Mouse (Mus musculus) gastrocnemius, postnatal 25 days (tissue): ENCODE data around the gene Ftl1. TPM values are rescaled to one million over a fixed set of nuclear protein-coding genes. Genes with fewer than 3 reads are reported as not detected.
"Not testable (repeated sequence)": the region's sequence is repeated elsewhere in the genome, so short reads cannot be mapped to it uniquely, and the experiment has no call there.

ENCODE experiments used
- DNase-seq: peaks from one replicate; pipeline ENCODE4 v3.0.0; 2022
- long read RNA-seq, 2 experiments: library from polyadenylated mRNA; stranded (forward); transcript quantifications; one replicate each; pipeline ENCODE4 v2.0.0; 2021
- total RNA-seq, 2 experiments: library from RNA; stranded (reverse); gene quantifications; 1 replicate in 1 of 2; 2 replicates in 1 of 2; pipeline ENCODE4 v1.2.3; 2021

Ftl1 gene
- total RNA-seq: 100 to 1,000 TPM; 125 to 149 TPM
- long read RNA-seq, experiment 1, transcript Ftl1-201 (4 exons, 968 nt): major isoform, 325 of 335 reads
- long read RNA-seq, experiment 1, partial matches to known transcripts: 1 of 335 reads
- long read RNA-seq, experiment 1, other reads (novel, unspliced or antisense): 4 of 335 reads
- long read RNA-seq, experiment 2, transcript Ftl1-201 (4 exons, 968 nt): major isoform, 298 of 310 reads
- long read RNA-seq, experiment 2, transcript Ftl1-205 (3 exons, 825 nt): minor isoform, 7 of 310 reads
- long read RNA-seq, experiment 2, partial matches to known transcripts: 2 of 310 reads
- long read RNA-seq, experiment 2, other reads (novel, unspliced or antisense): 0 of 310 reads

DNA sequence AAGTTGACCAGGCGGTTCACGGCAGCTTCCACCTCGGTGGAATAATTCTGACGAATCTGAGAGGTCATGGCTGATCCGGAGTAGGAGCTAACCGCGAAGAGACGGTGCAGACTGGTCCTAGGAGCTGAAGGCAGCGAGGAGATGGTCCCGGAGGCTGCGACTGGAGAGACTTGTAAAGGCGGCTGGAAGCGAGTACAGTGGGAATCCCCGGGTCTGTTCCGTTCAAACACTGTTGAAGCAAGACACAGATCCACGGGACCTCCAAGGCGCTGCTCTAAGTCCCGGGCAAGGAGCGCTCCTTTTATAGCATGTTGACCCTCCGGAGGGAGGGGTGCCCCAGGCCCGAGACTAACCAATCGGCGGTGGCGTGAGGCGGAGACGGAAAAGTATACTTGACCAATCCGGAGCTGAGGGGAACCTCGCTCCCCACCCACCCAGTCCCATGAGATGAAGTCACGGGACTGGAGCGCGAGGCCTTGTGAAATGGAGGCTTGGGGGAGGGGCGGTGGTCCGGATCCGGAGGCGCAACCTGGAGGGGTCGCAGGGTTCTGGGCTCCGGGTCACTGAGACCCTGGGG, at the start of gene Ftl1:
Ftl1 (minus strand) TSS at position 321 of the 577 bp plus-strand sequence.
- peak; percentile 98 for DNase-seq

DNA sequence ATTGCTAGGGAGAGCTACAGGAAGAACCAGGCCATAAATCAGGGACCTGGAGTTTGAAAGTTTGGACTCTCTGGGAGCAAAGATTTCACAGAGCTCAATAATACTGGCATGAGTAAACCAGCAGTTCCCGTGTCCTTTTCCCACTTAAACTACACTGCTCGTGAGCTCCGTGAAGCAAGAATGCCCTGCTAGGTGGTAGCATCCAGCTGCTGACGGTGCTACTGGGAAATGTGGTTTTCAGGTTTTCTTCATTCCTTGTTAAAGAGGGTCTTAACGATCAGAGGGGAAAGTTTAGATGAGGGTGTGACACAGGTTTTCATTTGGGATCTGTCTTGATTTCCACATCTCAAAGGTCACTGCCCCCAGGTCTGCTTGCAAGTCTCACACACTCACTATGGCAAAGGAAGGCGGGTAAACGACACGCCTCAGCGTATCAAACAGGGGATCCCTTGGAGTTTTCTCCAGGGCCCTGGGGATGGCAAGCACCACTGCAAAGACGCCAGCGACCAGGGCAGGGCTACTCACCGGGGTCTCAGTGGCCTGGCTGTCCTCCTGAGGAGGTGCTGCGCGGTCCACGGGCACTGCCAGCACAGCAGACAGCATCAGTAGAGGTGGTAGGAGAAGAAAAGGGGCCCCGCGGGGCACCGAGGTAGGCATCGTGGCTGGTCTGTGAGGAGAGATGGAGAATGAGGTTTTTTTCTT, 49.6 kb upstream of the Ftl1 start:
- no peak for DNase-seq

DNA sequence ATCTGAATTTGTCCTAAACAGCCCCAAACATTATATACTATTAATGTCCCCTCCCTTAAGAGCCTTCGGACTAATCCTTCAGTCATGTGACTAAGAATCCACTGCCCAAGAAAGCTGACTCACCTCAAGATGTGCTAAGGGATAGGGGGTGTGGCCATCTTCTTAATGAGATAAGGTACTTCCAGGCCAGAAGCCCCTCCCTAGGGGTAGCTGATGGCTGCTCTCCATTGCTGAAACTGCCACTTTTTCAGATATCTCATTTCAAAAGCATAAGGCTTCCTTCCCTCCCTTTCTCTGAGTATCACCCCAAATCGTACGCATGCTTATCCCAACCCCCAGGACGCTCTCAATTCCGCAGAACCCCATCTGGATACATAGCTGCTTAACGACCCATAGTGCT, 48.9 kb upstream of the Ftl1 start:
- DNase-seq: no peak

DNA sequence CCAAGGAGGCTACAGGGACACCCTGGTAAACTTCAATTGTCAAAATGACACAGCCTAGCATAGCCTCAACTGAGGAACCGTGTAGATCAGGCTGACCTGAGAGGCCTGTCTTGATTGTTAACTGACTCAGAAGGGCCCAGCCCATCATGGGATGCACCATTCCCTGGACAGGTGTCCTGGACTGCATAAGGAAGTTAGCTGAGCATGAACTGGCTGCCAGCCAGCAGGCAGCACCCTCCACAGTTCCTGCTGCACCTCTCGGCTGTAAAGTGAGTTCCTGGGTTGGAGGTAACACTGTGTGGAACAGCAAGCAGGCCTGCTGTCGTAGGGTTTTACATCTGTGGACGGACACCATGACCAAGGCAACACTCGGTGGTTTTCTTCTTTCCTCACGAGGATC, 47.9 kb upstream of the Ftl1 start:
- DNase-seq: no peak

DNA sequence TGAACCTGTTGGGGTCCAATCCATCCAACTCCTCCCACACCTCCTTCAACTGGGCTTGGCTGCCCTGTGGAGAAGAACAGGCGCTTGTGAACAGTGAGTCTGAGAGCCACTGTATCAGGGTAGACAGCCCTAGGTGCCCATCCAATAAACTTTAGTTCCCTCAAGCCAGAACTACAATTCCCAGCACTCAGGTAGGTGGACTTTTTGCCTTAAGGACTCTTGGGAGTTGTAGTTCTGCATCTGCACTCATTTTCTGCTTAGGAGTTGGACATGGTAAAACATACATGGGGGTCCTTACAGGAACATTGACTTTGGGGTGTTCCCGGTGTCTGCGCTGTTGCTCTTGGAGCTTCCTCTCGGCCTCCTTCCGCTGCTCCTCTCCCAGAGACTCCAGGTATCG, 38.7 kb upstream of the Ftl1 start:
- DNase-seq: no peak

DNA sequence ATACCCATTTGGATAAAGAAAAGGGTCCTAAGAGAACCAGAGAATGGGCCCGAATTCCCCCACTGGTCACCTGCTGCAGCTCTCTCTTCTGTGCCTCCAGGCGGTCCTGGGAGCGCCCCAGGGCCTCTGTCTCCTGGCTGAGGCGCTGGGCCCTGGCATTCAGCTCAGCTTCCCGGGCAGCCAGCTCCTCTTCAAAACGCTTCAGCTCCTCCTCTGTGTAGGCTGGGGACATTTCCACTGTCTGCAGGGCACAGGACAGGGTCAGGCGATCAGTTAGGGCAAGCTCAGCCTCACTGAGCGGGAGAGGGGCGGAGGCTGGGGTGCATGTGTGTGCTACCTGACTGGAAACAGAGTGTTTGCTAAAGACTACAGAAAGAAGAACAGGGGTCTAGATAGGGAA, 34.9 kb upstream of the Ftl1 start:
- no peak for DNase-seq

DNA sequence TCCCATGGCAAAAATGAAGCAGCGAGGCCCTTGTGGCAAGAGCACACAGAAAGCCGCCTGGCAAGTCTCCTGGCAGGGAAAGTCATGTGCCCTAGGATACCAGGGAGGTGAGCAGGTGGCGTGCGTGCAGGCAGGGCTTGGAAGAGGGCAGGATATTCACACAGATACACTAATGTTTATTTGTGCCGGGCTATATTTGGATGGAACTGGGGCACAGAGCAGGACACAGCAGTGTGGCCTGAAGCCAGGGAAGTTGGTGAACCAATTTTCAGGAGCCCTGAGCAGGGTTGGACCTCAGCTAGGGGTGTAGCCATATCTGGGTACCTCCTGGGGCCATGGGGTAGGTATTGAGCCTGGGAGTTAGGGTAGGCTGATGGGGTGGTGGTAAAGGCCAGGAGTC, 33.3 kb upstream of the Ftl1 start:
- DNase-seq: peak; percentile 61

DNA sequence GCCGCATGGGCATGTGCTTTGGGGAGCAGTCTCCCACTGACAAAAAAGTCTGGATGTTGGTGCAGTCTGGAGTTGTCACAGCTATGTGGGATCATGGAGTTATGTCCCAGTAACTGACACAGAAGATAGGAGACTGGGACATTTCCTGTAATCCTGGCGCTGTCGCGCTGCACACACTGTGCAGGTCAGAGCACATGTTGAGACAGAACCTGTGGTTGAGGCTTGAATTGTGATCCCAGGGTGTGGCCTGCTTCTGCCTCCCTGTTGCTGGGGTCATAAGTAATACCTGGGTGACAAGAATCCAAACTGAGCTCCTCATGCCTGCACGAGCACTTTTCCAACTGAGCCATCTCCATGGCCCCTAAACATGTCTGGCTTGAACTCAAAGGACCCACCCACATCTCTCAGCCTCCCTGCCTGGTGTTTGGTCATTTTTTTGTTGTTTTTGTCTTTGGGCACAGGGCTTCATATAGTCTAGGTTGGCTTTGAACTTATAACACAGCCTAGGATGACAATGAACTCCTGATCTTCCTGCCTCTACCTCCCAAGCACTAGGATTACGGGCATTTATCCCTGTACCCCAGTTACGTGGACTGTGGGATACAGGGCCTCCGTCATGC, 32.7 kb upstream of the Ftl1 start:
- DNase-seq: no peak

DNA sequence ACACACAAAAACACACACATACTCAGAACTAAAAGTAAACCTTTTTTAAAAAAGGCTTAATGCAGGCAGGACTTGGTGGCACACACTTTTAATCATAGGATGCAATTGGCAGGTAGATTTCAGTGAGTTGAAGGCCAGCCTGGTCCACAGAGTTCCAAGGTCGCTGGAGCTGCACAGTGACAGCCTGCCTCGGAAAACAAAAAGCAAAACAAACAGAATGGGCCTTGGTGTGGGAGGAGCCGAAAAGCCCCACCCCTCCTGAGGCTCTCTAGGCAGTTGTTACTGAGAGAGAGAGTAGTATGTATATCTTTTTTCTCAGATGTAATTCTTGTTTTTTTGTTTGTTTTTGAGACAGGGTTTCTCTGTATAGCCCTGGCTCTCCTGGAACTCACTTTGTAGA, 31.6 kb upstream of the Ftl1 start:
- DNase-seq: no peak

DNA sequence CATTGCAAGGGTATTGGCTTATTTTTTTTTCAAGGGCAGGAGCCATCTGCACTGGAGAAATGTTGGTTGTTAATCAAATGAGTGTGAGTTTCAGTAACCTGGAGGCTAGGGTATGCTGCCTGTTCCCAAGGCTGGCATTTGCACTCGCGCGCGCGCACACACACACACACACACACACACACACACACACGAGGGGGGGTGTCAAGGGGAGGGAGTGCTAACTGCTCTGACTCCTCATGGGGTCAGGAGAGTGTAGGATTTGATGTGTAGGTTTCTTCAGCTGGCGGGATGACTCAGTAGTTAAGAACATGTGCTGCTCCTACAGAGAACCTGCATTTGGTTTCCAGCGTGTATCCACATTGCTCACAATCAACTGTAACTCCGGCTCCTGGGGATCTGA, 31.1 kb upstream of the Ftl1 start:
- DNase-seq: no peak

DNA sequence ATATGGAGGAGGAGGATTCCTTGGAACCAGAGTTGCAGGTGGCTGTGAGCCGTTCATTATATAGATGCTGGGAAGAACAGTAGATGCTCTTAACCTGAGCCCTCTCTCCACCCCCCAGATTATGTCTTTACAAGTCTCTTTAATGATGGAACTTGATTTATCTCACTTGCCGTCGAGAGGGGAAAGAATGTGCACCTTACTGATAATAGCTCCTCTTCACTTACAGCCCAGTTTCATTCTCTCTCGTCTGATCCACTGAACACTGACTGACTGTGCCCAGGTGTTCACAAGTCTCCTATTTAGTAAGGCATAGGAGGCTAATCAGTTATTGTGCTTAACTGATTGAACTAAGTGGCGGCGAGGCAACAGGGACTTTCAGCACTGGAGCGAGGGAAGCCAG, 29.9 kb upstream of the Ftl1 start:
- no peak for DNase-seq

DNA sequence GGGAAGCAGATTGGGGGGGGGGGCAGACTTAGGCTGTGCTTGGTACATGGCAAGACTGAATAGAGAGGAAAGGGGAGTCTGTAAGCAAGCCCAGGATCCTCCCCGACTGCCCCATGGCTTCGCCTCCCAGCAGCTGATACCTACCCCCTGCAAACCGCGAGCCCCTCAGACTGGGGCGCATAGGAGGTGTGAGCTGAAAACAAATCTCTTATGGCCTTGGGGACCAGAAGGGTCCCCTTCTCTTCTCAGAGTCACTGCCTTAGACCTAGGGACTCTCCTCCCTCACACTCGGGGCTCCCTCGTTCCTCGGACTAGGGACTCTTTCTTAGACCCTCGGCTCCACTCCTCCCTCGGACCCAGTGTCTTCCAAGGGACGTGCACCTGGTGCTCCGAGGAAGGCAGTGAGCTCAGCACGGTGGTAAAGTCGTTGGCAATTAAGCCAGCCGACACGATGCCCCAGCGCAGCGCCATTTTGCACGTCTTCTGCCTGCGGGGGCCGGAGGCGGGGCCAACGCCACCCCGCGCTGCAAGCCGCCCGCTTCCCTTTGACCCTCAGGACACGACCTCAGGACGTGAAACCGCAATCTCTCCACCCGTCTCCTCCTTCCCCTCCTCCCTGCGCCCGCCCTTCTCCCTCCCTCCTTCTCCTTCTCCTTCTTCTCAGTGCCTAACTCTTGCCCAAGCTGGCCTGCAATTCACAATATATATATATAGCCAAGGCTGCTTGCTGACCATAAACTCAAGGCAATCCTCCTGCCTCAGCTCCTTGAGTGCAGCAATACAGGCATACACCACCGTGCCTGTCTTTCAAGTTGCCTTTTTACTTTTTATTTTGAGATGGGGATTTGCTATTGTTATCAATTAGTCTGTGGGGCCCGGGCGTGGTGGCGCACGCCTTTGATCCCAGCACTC, 28.9 kb upstream of the Ftl1 start, which contains the start of gene Dhdh:
Dhdh (minus strand) TSS at position 513 of the 912 bp plus-strand sequence.
- DNase-seq: peak; percentile 77

DNA sequence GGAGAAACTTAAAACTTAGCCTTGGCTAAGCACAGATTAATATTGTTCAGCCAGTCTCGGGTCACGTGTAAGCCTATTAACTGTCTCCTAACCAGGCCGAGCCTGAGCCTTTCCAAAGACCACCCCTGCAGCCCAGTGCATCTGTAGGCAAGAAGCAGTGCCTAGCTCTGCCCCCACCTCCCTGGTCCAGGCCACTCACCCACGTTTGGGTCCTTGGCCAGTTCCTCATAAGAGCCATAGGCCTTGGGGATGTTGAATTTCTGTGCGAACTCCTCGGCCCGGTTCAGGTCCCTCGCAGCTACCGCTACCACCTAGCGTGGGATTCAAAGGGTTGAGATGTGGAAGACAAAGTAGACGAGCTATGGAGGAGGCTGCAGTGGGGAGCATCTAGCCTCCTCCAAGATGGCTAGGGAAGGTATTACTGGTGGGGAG, 28.2 kb upstream of the Ftl1 start:
- DNase-seq: no peak

DNA sequence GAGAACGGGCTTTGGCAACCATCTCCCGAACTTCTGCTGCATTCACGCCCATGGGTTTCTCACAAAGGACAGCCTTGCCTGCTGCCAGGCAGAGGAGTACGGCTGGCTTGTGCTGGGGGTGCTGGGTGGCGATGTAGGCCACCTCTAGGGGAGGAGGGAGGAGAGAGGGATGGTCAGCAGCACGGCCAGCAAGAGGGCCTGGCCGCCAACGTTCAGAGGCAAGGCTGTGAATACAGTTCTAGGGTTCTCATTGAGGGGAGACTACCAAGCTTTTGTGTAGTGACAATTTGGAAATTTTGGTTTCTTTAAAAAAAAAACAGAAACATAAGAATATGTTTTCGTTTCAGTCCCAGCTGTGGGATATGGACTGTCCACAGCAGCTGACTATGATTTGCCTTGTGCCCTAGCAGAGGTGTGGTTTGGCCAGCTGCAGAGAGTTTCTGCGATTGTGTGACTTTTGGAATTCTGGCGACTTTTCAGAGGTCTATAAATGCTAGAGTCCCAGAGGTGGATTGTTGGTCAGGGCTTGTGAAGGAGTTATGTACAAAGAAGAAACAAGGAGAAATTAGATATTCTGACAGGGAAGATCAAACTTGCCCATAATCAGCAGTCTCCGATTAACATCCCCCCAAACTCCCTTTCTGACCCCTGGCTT, 27.2 kb upstream of the Ftl1 start, which contains the start of gene Gm45808:
Gm45808 (minus strand) TSS at position 51 of the 655 bp plus-strand sequence.
- DNase-seq: no peak

DNA sequence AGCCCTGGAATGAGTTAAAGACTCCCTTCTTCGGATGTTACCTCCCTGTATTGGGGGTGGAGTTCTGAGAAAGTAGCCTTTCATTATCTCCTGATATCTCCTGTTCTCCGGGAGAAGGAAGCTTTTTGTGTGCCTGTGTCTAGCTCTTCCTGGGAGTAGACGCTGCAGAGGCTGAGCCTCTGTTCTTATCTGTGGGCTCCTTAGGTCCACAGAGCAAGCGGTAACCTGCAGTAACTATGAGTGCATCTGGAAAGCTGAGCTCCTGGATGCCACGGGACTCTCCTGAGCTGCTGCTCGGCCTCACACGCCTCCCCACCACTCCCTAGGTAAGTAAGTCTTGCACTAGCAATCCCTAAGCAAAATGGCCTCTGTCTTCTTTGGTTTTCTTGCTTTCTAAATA, 26.5 kb upstream of the Ftl1 start:
- DNase-seq: no peak

DNA sequence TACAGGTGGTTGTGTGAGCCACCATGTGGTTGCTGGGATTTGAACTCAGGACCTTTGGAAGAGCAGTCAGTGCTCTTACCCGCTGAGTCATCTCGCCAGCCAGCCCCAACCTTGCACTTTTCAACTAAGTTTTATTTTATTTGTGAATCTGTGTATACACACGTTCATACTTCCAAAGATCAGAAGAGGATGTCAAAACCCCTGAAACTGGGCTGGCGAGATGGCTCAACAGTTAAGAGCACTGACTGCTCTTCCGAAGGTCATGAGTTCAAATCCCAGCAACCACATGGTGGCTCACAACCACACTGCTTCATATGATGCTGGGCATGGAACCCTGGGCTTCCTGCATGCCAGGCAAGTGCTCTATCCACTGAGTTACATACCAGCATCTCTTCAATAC, 25.3 kb upstream of the Ftl1 start:
- DNase-seq: not testable (repeated sequence)

DNA sequence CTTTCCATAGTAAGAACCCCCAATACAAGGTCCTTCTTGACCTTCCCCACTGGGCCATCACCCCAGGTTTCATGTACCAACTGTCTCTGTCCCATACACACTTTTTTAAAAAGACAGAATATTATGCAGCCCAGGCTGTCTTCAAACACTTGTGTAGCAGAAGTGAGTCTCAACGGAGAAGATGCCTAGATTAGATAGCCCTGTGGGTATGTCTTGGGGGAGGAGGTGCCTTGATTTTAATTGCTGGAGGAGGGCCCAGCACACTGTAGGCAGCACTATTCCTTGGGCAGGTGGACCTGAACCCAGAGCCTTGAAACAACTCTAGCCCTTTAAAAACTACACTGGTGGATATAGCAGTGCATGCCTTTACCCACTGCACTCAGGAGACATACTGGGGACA, 22.5 kb upstream of the Ftl1 start:
- no peak for DNase-seq

DNA sequence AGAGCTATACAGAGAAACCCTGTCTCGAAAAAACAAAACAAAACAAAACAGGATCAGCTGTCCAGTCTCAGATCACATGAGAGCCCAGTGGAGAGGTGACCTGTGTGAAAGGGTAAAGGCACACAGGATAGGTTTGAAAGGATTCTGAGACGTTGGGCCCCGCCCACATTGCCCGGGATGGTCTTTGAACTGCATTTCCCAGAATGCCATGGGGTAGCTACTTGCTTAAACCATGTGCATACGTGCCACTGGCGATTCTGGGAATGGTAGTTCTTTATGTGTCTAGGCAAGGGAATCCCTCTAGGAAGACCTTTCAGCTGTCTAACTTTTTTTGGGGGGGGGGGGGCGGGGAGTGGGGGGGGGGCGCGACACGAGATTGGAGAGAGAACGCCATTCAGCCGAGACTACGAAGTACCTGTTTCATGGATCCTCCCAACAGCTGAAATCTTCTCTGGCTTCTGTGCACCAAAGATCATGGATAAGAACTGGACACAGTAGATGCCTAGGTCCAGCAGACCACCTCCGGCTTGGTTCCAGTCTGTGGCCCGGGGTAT, 21.8 kb upstream of the Ftl1 start, which contains the start of gene Tulp2:
Tulp2 (plus strand) TSS at position 504 of the 554 bp plus-strand sequence.
- peak; percentile 46 for DNase-seq

DNA sequence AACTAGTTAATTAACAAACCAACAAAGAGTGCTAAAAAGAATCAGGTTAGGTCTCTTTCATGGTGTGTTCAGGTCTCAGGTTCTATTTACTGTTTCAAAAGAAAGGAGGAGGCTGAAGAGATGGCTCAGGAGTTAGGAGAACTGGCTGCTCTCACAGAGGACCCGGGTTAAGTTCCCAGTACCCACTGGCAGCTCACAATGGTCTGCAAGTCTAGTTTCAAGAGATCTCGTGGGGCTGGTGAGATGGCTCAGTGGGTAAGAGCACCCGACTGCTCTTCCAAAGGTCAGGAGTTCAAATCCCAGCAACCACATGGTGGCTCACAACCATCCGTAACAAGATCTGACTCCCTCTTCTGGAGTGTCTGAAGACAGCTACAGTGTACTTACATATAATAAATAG, 20.6 kb upstream of the Ftl1 start:
- DNase-seq: not testable (repeated sequence)

DNA sequence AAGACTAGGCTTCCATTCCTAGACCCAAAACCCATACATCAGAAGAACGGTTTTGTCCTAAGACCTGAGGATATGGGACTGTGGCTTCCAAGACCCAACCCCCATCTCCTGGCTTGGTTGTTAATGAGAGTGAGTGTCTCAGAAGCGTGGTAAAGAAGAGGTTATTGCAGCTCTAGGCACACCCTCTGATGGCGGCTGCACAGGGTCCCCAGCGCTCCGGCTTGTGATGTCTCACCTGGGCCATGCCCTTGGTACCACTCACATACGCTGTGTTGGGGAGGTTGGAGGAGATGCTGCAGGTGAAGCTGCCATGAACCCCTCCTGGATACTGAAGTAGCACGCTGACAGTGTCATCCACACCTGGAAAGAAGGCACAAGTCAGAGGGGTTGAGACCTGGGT, 19.1 kb upstream of the Ftl1 start:
- DNase-seq: no peak

DNA sequence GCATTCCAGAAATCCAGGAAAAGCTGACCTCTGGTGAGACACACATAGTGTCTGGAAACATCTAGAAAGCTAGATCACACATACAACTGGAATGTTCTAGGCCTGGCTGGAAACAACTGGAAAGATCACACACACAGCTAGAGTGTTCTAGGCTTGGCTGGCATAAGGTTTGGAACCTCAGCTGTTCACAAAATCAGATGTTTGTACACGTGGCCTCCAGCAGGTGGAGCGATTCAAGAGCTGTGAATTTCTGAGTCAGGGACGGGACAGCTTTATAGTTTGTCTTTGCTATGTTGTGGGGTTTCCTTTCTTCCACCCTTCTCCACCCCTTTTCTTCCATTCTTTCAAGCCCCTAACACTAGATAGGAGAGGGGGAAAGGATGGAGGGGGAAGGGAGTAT, 17.3 kb upstream of the Ftl1 start:
- no peak for DNase-seq
